Mouse (Mus musculus) heart, postnatal 10 days (tissue): ENCODE measurements around the gene Rapgef3. TPM values are rescaled to one million over a fixed set of nuclear protein-coding genes. Genes with fewer than 3 reads are reported as not detected.
A peak's percentile ranks its signal among the peaks of the same experiment; 100 is the strongest.

Experiments
- DNase-seq, 2 experiments: peaks; one replicate each; pipeline ENCODE4 v3.0.0; 2021
- intact Hi-C: fragments of 180-260 bp; cut with DNase I; formaldehyde crosslinking; loops from one replicate; pipeline ENCODE4 v1.15.1; 2025
- total RNA-seq, 2 experiments: library from RNA; stranded (reverse); gene quantifications; 2 replicates each; pipeline ENCODE4 v1.2.3; 2021

Rapgef3 gene
- total RNA-seq, 2 experiments from 2014 or later, result 29.2 to 30.7 TPM

DNA sequence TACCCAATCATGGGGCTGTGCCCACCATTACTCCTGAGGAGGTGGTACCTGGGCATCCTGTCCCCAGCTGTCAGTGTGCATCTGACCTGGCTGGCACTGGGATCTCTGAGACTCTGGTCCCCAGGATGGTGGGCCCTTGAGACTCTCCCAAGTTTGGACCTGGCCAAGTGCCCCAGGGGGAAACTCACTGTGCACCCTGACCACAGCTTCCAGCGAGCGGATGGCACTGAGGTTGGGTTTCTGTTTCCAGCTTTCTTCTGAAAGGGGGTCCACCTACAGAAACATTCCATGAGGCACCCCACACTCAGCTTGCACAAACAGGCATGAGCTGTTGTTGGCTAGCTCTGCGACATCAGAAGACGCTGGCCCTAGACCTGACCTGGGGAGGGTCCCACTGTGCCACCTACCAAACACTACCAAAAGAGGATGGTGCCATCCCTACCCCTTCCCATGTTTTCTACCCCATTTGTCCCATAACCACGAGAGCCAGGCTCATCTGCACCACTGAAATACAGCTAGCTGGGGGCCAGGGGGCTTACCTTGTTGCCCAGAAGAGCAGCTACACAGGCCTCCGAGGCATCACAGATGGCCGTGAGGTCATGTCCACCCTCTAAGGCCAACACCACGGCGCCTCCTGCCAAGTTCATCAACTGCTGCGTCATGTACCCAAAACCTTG is 27.9 kb upstream of the Rapgef3 start:
- DNase-seq, result no peak
- intact Hi-C loops, result no loop called here

DNA sequence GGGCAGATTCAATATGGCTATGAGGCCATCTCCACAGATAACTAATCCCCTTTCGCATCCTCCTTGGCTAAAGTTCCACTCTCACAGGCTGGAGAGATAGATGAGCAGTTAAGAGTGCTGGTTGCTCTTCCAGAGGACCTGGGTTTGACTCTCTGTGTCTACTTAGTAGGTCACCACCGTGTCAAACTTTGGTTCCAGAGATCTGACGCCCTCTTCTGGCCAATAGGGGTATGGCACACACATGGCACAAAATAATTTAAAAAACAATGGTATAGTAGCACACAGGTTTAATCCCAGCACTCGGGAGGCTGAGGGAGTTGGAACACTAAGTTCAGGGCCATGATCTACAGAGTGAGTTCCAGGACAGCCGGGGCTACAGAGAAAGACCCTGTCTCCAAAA is 26.5 kb upstream of the Rapgef3 start:
- intact Hi-C loops, result no loop called here
- no peak for DNase-seq

DNA sequence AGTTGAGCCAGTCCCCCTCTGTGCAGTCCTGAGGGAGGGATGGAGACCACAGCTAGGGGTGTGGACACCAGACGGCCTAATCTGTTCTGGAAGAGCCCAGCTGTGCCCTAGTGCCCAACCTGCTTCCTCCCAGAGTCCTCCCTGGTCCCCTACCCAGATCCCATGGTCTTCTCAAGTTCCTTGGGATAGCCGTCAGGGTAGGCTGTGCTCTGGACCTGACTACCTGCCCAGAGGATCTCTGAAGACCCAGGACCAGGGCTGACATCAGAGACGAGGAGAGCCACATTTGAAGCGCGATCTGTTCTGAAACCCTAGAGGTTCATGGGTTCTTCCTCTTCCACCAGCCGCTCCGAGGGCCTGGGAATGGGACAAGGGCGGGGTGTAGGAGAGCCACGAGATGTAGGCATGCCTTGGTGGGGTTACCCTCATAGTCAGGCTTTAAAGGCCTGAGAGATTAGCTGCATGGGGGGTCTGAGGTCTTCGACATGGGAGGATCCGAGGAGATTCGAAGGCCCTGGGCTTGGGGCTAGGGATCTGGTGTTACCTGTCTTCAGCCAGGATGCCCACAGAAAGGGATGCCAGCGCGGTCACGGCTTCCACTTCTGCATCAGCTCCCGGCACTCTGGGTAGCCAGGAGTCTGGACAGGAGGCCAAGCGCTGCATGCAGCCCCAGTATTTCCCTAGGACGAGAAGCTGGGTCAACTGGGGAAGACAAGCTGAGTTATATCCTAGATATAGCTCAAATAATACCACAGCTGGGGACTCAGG is 25.8 kb upstream of the Rapgef3 start:
- DNase-seq, result no peak
- intact Hi-C loops, result loop anchor here (2.0 kb wide), 1 partner anchor 13 kb away; no protein-coding TSS in a partner anchor

DNA sequence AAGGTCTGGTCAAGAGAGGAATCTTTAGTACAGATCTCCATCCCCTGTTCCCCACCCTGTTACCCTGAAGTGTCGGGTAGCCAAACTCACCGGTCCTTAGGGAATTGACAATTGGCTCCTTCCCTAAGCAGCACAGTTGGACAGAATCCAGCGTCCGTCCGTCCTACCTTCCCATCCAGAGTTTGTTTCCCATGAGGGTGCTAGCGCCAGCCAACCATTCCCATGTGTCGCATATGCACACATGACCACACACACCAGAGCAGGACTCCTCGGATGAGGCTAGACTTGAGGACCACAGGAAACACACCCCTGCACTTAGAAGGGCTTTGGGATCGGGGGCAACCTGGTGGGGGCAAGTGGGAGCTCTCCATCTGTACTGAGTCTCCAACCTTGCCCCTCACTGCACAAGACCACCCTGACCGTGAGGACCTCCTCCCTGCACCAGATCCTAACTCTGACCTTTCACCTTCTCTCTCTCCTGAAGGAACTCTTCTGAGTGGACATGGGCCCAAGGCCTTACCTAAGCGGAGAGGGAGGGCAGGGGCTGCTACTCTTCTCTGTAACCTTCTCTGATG is 23.4 kb upstream of the Rapgef3 start:
- DNase-seq, result no peak
- intact Hi-C loops, result loop anchor here (1.0 kb wide), 1 partner anchor 11 kb away; no protein-coding TSS in a partner anchor

DNA sequence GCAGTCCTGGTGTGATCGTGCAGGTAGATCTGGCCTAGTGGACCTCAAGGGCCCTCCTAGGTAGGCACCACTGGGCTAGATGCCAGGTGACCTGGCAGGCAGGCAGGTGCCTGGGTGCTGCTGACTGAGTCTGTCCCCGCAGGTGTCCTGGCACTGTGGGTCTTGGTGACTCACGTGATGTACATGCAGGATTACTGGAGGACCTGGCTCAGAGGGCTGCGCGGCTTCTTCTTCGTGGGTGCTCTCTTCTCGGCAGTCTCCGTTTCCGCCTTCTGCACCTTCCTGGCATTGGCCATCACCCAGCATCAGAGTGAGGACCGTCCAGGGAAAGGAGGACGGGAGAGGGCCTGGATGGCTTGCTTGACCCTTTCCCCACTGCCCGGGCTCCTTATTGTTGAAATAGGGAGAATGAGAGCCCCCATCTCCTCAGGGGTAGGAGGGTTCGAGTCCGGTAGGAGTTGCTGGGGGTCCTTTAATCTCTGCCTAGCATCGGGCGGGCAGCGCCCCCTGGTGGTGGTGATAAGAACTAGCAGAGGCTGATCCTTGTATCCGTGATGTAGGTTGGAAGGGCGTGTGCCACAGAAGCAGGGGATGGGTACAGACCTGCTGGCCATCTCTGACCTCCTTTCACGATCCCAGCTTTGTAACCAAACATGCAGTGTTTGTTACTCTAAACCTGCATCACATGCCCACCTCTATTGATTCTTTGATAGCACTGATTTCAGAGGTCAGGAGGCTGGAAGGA is 22.2 kb upstream of the Rapgef3 start:
- DNase-seq, result peak in 1 of 2 experiments; percentile 58
- intact Hi-C loops, result loop anchor here (5.0 kb wide), 1 partner anchor 162 kb away; no protein-coding TSS in a partner anchor

DNA sequence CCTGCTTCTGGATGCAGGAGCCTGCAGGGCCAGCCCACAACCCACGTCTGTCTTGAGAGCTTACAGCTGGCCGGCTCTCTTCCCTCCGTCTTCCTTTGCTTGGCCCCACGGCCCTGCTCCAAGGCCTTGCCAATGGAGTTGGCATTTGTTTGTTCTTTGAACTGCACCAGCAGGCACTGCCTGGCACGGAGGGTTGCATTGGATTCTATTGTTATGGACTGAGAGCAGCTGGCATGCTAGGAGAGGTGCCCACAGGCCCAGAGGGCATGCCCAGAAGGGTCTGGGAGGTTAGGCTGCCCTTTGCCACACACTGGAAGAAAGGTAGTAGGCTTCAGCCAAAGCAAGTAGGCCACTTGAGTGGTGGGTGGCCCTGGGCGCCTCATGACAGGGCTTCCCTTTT is 21.0 kb upstream of the Rapgef3 start:
- peak; percentile 48 to 54 for DNase-seq
- intact Hi-C loops, result loop anchor here (5.0 kb wide), 1 partner anchor 163 kb away; no protein-coding TSS in a partner anchor

DNA sequence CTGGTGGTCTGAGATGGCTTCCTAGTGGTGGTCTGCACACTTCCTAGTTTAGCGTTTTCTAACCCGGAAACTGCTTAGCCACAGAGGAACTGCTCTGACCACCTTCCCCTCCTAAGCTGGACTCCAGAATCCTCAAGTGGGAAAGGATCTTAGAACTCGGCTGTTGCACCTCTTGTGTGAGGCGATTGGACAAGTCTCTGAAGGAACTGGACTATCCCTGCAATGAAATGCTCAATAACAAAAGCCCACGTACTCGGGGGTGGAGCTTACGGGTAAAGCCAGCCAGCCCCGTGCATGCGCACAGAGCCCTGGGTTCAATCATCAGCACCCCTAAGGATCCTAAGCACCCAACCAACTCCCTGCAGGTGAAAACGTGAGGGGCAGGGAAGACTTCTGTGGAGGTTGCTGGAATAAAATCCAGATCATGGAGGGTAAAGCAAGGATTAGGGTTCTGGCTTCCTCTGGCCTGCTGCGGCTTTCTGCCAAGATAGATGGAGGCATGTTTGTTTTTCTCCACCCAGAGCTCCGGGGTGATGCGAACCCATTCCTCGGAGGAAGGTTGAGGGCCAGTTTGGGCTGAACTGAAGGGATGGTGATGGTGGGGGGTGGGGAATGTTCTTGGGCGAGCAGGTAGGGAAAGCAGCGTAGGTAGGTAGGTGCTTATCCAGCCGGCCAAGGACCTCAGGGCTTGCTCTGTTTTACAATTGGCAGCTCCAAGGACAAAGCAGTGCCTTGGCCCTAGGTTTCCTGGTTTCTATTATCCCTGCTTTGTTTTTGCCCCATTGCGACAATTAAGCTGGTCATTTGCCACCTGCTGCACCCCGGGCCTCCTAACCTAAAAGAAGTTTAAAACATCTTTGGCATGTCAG is 20.3 kb upstream of the Rapgef3 start:
- peak in 1 of 2 experiments; percentile 39 for DNase-seq
- intact Hi-C loops, result loop anchor here (5.0 kb wide), 1 partner anchor 164 kb away; no protein-coding TSS in a partner anchor

DNA sequence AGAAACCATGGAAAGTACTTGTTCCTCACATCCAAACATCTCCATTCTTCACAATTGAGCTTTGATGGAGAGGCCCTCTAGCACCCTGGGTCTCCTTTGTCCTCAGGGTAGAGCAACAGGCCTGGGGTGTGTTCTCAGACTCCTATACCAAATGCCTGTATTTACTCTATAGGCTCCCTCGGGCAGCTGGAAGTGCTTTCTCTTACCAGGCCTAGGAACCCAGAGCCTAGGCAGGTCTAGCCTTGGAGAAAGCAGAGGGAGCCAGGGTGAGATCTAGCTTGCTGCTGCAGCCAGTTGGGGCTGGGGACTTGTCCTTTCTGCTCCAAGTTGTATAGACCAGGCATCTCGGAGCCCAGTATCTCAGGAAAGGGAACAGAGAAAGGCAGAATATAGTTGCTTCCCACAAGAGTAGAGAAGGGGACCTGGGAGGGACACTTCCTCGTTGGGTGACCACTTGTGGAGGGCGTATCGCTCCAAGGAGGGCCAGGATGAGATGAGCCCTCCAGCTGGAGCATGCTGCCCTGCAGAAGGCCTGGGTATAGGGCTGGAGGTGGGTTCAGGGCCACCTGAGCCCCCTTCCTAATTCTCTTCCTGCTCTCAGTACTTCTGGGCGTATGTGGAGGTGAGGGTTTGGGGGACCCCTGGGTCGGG is 19.5 kb upstream of the Rapgef3 start:
- no peak for DNase-seq
- intact Hi-C loops, result loop anchor here (5.0 kb wide), 1 partner anchor 165 kb away; no protein-coding TSS in a partner anchor

DNA sequence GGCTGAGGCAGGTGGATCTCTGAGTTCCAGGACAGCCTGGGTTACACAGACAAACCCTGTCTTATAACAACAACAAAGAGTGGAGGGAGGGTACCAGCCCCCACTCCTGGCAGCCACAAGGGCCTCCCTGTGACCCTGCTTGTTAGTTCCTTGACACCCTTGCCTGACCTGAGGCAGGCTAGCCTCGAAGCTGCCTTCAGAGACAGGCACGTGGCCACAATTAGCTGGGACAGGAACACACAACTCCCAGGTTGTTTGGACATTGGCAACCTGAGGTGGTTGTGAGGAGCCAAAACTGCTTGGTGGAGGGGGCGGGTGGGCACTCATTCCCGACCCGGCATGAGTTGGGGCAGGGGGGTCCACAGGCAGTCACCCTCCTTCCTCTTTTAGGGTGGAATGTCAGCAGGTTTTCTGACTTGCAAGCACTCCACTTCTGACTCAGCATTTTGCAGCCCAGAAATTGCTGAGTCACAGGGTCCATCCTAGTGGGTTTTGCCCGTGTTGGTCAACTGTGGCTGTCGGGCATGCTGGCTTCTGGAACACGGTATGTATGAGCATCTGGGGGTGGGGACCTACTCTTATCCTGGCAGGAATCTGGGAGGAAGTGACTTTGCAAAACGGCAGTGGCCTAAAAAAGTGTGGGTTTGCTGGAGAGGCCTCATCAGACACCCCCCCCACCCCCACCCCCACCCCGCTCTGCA is 18.8 kb upstream of the Rapgef3 start:
- intact Hi-C loops, result loop anchor here (5.0 kb wide), 1 partner anchor 166 kb away; no protein-coding TSS in a partner anchor

DNA sequence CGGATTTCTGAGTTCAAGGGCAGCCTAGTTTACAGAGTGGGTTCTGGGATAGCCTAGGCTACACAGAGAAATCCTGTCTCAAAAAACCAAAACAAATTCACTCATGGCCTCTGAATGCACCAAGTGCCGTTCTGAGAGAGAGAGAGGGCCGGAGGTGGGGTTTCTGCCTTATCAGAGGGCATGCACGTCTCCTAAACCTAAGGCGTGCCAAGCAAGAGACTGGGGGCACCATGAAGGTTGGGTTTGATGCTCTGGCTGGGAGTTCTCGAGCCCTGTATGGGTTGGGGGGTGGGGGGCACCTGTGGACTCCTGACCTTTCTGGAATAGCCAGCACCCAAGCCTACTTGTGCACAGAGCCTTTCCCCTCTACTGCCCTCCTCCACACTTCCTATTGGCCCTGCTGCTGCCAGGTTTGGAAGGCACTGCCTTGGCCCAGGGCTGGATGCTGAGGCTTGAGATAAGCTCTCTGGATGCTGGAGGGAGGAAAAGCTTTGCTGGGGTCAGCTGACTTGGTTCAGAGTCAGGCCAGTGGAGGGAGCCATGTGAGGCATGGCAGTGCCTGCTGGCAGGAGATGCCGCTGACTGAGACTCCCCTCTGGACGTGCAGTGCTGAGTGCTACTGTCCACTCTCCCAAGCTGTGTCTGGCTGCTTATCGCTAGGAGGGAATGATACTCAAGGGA is 18.1 kb upstream of the Rapgef3 start:
- intact Hi-C loops, result loop anchor here (2.0 to 5.0 kb wide), 2 partner anchors 55 to 166 kb away; no protein-coding TSS in a partner anchor
- DNase-seq, result peak; percentile 69 to 70

More for the DNA sequence above, 18.8 kb upstream of the Rapgef3 start:
- no peak for DNase-seq

DNA sequence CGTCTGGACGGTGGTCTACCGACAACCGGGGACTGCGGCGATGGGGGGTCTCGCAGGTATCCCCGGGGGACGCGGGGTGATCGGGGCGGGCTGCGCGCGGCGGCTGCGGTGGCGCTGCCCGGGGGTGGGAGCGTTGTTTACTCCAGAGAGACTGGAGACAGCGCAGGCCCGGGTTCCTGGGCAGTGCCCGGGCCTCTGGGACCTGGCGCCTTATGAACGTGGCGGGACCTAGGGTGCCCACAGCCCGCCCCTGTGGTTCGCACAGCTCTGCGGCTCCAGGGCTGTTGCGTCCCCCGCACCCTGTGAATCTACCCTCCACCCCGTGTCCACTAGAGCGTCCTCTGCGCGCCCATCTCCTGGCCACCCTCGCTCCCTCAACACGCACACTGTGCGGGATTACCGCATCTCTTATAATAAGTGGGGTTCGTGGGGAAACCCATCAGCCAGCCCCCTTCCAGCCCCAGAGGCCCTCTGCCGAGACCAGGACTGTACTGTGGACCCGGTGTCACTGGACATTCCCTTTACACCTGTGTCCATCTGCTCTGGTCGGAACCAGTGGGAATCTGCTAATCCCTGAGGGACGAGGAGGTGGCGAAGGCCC is 16.9 kb upstream of the Rapgef3 start:
- no peak for DNase-seq
- intact Hi-C loops, result loop anchor here (1.0 to 5.0 kb wide), 3 partner anchors 56 to 168 kb away; no protein-coding TSS in a partner anchor

DNA sequence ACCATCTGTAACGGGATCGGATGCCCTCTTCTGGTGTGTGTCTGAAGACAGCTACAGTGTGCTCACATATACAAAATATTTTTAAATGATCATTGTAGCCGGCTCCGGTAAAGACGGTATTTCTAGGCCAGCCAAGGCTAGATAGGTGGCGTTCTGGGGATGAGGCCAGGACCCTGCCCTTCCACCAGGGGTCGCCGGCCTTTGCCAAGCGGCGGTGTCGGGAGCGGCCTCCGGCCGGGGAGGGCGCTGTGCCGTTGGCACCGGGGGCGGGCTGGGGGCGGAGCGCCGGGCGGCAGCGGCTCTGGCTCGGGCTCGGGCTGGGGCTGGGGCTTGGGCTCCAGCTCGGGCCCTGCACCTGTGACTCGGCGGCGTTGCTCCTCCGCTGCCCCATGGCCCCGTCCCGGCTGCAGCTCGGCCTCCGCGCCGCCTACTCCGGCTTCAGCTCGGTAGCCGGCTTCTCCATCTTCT is 16.4 kb upstream of the Rapgef3 start:
- DNase-seq, result peak; percentile 91 to 93
- intact Hi-C loops, result loop anchor here (1.0 to 2.0 kb wide), 2 partner anchors 57 to 65 kb away; no protein-coding TSS in a partner anchor

DNA sequence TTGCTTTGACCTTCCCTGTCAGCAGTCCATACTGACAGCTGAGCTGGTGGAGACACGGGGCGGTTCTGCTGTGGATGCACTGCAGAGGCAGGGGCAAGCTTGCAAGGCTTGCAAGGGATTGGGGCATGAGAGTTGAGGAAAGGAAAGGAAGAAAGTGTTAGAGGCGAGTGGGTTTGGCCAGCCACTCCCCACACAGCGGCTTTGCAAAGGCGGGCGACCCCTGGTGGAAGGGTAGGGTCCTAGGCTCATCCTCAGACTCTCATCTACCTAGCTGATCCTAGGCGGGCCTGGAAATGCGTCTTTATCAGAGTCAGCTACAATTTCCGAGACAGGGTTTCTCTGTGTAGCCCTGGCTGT is 15.0 kb upstream of the Rapgef3 start:
- peak; percentile 85 to 90 for DNase-seq
- intact Hi-C loops, result no loop called here

DNA sequence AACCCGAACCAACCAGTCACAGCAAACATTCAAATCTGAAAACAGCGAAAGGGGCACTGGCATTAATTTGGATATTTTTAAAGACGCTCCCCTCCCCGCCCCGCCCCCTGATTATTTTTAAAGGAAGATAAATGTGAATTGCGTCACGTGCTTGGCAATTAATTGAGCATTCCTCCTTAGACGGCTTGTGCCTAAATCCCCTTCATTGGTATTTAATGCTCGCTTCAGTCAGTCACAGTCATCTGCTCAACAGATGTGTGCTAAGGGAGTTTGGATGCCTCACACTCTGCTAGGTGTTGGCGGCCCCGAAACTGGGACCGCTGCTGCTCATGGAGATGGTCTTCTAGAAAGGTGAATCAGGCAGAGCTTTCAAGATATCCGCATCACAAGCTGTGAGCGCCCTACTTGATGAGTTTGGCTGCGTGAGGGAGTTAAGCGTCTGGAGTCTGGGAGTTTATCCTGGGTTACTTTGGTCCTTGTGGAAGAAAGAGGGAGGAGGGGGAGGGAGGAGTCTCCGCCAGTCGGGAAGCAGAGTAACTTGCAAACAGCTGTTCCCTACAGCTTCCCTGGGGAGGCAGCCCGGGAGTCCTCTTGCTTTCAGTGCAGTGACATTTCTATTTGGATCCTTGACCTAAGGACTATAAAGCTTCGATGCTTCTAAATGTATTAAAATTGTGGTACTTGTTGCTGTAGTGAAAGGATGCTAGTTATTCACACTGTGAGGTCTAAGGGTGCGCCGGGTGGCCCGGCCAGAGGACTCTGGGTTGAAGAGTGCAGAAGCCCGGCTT is 14.4 kb upstream of the Rapgef3 start:
- intact Hi-C loops, result no loop called here
- peak; percentile 73 for DNase-seq

DNA sequence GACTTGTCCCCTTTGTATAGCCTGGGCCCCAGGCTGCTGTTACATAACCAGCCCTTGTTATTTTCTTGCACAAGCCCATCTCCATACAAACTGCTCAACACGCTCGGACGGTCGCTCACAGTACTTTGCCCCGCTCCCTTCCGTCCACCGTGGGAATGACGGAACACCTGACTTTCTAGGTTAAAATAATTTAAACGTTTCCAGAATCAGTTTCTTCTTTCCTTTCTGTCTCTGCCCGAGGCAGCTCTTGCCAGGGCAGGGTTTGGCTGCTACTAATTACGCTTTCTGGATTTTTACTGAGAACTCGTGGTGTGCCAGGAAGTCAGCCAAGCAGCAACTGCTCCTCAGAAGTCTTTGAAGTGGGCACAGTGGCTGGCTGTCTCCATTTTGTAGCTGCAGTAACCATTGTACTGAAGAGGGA is 12.8 kb upstream of the Rapgef3 start:
- DNase-seq, result no peak
- intact Hi-C loops, result no loop called here

DNA sequence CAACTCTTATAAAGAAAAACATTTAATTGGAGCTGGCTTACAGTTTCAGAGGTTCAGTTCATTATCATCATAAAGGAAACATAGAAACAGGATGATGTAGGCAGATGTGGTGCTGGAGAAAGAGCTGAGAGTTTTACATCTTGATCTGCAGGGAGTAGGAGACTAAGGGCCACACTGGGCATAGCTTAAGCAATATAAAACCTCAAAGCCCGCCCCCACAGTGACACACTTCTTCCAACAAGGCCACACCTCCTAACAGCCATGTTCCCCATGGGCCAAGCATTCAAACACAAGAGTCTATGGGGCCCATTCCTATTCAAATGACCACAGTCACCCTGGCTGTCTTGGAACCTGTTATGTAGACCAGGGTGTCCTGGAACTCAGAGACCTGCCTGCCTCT is 11.8 kb upstream of the Rapgef3 start:
- no peak for DNase-seq
- intact Hi-C loops, result loop anchor here (1.0 kb wide), 1 partner anchor 61 kb away; no protein-coding TSS in a partner anchor
